Mouse (Mus musculus) cortical plate, adult 2 months (tissue): ENCODE measurements around the gene H13.

Source experiments
- CTCF ChIP-seq: fragments of 200-500 bp; IDR thresholded peaks from 2 replicates; pipeline ENCODE4 v1.5.1; 2011; ENCODE audit warnings: mild to moderate bottlenecking, control low read depth, low read length; ENCODE audit not compliant: insufficient read depth; ENCODE audit errors: extremely low read depth
- POLR2A ChIP-seq: fragments of 200-500 bp; IDR thresholded peaks from 2 replicates; pipeline ENCODE4 v1.6.1; 2011; ENCODE audit warnings: mild to moderate bottlenecking, low read length, control low read depth; ENCODE audit not compliant: insufficient read depth; ENCODE audit errors: extremely low read depth

- no peak for TF ChIP-seq POLR2A
- TF ChIP-seq CTCF, result no peak
Observed at GRCm38 (mm10) chr2:152696016-152696415, 26.8 kb downstream of the H13 start.
